Mouse (Mus musculus) liver, adult (tissue): ENCODE results near the gene Aoc2.

Experiments
- GATA4 ChIP-seq: IDR thresholded peaks from 2 replicates; pipeline ENCODE4 v1.6.1; 2014; ENCODE audit warnings: mild to moderate bottlenecking, low read length; ENCODE audit not compliant: insufficient replicate concordance

The Aoc2 gene

DNA sequence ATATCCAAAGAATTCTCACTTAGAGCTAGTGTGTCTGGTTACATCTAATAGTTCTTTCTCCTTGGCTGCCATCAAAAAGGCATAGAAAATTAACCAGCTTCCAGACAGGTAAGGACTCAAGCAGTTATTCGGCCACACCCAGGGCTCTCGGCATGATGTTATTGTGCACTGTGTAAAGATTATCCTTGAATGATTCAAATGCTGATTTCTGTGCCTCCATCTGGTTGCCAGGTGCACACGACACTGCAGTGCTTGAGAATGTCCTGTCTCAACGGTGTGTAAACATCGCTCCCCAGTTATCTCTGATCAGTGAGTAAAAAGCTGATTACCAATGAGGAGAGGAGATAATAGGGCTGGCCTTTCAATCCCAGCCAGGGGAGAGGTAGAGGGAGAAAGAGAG lies 17.1 kb upstream of the Aoc2 start:
- no peak for TF ChIP-seq GATA4

DNA sequence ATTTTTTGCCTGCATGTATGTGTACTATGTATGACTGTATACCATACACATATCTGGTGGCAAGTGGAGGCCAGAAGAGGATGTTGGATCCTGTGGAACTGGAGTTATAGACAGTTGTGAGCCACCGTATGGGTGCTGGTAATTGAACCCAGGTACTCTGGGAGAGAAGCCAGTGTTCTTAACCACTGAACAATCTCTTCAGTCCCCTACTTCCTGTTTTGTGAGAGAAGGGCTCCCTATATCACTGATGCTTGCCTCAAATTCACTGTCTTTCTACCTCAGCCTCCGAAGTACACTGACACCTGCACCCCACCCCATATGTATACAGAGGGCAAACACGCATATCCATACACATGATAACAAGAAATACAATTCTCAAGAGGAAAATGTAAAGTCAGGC lies 13.8 kb upstream of the Aoc2 start:
- TF ChIP-seq GATA4 = no peak

DNA sequence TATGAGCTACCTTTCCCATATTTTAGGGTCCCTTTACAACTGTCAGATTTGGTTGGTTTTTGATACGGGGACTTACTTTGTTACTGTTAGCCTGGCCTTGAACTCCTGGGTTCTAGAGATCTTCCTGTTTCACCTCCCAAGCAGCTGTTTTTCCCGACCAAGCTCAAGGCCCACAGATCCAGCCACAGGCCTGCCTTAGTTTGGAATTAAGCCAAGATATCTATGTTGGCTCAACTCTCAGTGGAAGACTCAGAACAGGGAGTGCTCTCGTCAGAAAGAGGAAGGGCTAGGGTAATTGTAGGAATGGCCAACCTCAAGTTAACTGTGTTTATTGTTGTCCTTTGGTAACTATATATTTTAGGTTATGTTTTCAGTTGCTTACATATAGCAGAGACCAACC lies 12.7 kb upstream of the Aoc2 start:
- no peak for TF ChIP-seq GATA4

DNA sequence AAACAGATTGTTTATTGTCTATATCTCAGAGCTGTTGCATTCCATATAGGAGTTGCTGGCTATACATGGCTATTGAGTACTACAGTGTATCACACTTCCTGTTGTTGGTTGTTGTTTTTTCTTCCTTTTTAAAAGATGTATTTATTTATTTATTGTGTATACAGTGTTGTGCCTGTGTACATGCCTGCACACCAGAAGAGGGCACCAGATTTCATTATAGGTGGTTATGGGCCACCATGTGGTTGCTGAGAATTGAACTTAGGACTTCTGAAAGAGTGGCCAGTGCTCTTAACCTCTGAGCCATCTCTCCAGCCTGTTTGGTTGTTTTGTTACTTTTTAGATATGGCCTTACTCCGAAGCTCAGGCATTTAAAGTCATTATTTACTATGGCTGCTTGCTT lies 10.3 kb upstream of the Aoc2 start:
- no peak for TF ChIP-seq GATA4

DNA sequence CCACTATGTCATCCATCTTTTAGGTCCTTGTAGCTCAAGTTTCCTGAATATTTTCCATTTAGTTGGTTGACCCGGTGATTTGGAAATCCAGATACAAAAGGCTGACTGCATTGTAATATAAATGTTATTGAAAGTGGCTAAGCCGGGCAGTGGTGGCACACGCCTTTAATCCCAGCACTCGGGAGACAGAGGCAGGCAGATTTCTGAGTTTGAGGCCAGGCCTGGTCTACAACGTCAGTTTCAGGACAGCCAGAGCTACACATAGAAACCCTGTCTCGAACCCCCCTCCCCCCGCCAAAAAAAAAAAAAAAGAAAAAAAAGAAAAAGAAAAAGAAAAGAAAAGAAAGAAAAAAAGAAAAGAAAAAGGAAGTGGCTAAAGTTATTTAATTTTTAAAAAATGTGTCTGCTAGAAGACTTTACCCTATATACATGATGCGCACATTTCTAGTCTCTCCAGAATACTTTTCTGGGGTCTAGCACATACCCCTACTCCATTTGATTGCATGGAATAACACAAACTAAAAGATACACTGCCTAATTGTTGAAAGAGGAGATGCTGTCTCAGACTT lies 9.7 kb upstream of the Aoc2 start:
- TF ChIP-seq GATA4 = no peak

DNA sequence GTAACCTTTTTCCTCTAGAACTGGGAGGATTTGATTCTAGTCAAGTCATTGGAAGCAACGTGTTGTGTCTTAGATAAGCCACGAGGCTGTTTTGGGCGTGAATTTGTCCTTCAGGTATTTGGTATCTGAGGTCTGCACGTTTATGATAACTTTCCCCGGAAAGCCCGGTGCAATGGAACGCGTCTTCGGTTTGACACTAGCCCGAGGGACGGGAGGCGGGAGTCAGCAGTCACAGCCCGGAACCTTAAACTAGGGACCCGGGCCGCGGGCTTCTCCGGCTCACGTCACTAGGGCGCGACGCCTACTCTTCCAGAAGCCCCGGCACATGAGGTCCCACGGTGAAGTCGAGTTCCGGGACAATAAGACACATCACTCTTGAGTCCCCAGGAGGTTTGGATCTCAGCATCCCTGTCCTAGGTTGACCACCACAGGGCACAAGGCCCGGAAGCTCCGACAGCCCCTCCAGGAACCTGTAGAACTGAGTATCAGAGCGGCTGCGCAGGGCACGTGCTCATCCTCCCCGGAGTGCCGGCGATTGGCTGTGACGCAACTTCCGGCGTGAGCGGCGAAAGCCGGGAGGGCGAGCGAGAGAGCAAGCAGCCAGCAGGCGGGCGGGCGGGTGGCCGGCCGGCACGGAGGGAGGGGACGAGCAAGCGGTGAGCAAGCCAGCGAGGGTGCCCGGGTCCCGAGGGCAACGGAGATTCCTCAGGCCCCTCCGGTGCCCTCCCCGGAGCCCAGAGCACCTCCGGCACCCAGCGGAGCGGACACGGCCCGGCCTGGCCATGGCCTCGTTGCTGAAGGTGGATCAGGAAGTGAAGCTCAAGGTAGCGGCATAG lies 9.0 kb upstream of the Aoc2 start, which contains the start of gene Psme3:
Psme3 (plus strand) TSS at position 549 of the 836 bp plus-strand sequence.
- peak; percentile 19; the same call in 1 of the 2 replicates for TF ChIP-seq GATA4

DNA sequence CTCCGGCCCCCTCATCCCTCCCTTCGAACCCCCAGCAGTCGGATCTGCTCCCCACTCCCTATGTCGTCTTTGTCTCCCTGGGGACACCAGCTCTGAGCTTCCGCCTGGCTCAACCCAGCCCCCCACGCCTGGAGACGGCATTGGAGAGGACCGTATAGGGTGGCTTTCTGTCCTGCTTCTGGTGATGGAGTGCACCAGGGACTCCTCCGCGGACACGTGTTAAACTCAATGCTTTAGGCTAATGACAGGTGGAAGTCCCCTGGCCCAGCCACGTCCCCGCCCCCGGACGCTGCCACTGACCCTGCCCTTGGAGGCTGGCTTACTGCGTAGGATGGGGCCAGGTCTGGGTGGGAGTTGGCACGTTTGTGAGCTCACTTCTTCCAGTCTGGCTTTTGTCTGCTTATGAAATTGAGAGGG lies 8.4 kb upstream of the Aoc2 start:
- no peak for TF ChIP-seq GATA4

DNA sequence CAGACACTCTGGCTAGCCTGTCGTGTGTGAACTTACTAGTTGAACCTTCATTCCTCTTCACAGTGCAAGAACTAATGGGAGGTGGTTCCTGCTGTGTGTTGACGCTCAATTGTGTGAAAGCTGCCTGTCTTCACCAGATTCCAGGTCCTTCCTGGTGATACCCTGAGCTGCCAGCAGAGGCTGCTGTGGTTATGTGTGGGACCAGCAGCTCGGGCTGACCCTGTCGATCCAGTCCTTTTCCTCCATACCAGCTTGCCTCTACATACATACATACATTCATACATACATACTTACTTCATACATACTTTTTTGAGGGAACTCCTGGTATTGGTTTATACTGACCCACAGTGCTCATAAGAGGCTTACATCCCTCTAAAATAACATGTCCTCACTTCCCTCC lies 1.3 kb upstream of the Aoc2 start:
- TF ChIP-seq GATA4 = no peak

DNA sequence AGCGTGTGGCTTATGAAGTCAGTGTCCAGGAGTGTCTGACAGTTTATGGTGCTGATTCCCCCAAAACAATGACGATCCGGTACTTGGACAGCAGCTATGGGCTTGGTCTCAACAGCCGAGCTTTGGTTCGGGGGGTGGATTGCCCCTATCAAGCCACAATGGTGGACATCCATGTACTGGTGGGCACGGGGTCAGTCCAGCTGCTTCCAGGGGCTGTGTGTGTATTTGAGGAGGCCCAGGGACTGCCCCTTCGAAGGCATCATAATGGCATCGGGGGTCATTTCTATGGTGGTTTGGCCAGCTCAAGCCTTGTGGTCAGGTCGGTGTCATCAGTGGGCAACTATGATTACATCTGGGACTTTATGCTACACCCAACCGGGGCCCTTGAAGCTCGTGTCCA lies 1.3 kb downstream of the Aoc2 start:
- TF ChIP-seq GATA4 = no peak

DNA sequence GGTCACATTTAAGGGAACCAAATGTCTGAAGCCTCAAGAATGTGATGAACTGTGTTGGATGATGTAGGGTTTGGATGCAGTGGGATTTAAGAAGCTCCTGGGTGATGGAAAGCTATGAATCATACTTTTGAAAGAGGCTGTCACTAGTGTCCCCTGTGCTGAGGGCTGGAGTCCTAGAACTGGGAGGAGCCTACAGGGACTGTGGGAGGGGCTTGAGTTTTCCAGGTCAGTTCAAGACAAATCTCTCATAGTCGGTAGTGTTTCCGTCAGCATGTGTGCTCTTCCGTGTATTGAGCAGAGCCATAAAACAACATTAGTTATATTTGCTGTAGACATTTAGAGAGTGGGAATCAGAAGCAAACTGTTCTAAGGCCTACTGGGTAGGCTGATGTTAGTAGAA lies 2.4 kb downstream of the Aoc2 start:
- no peak for TF ChIP-seq GATA4

DNA sequence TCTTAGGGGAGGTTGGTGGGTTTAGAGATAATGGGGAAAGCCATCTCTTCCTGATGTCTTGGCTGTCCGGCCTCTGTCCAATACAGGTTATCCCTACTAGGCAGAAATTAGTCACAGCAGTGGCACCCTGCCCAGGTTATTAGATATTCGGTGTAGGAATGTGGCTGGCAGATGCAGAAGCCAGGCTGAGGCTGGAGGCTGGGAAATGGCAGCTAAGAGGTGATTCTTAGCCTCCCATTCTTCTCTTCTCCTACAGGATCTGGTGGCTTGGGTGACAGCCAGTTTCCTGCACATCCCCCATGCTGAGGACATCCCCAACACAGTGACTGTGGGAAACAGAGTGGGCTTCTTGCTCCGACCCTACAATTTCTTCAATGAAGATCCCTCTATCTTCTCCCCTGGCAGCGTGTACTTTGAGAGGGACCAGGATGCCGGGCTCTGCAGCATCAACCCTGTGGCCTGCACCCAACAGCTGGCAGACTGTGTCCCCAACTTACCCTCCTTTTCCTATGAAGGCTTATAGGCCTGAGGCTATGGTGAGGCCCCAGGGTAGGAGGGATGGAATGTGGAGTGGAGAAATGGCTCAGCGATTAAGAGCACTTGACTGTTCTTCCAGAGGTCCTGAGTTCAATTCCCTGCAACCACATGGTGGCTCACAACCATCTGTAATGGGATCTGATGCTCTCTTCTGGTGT lies 4.2 kb downstream of the Aoc2 start:
- TF ChIP-seq GATA4 = no peak

DNA sequence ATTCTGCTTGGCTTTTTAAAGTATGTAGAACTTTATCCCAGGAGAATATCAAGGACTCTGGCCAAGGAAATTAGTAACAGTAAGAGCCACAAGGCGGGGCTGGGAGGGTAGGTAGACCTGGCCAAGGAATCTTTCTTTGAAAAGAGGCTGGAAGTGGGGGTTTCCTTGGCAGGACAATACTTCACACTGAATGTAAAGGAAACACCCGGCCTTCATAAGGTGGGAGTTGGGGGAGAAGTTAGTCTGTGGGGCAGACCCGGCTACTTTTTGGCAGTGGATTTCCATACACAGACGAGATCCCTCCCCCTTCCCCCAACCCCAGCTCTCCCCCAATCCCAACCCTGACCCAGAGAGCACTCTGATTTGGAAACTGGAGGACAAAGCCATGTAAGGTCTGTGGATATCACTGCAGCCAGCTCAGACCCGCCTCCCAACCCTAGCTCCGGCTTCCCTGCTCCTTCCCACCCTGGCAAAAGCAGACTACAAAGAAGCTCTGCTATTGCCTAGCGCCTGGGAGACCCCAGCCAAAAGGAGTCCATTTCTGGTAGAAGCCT lies 5.6 kb downstream of the Aoc2 start, which contains the start of gene Aoc3:
Aoc3 (plus strand) TSS at position 235 of the 554 bp plus-strand sequence.
- no peak for TF ChIP-seq GATA4

DNA sequence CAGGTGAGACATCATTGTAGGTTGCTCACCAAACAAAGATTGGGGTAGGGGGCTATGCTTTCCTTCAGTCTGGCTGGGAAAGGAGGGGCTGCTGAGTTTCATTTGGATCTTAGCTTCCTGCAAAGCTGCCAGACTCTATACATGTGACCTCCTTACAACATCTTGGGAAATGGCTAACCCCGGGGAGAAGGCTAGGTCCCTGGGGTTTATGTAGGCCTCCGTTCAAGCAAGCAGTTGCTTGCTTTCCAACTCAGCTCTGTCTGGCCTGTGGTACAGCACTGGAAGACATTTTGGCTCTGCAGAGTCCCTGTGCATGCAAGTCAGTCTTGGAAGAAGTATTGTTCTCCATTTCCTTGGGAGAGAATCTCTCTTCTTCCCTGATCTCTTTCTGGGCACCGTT lies 7.7 kb downstream of the Aoc2 start:
- no peak for TF ChIP-seq GATA4

DNA sequence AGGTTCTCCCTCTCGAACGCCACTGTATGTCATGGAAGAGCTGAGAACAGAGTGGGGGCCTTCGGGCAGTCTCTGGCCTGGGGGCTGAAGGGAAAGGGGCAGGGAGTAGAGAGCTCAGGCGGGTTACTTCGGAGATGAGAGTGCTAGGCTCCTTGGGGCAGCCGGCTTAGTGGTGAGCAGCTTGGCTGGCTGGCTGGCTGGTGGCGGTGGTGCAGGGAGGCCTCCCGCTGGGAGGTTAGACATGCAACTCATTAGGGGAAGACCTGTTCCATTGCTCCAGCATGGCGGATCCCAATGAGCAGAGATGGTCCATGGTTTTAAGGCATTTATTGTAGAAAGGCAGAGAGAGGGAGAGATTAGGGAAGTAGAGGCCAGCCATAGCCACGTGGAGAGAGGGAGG lies 9.2 kb downstream of the Aoc2 start:
- no peak for TF ChIP-seq GATA4

DNA sequence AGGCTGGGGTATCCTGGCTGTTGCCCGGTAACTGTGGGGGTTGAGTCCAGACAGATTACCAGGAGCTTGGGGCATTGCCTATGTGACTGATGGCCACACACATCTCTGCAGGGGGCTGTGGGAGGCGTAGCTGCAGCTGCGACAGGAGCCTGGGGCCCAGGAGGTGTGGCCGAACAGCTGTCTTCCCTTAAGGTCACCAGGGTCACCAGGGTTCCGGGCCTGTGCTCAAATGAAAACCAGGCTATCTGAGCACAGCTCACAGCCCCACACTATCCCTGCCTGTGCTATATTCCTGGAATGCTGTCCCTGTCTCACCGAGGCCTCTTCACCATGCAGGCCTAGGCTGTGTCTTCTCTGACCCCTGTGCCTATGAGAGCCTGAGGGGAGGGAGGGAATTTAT lies 9.7 kb downstream of the Aoc2 start:
- TF ChIP-seq GATA4 = no peak

DNA sequence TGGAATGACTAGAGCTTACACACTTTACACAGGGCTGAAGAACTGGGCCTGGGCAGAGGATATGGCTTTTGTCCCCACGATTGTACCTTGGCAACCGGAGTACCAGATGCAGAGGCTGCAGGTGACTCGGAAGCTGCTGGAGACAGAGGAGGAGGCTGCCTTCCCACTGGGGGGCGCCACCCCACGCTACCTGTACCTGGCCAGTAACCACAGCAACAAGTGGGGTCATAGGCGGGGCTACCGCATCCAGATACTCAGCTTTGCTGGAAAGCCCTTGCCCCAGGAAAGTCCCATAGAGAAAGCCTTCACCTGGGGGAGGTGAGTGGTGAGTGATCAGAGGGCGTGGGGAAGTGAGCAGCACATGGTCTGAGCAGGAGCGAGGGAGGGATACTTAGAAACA lies 10.8 kb downstream of the Aoc2 start:
- no peak for TF ChIP-seq GATA4
